Mouse (Mus musculus): Measurements from ENCODE around the gene Gpc6.

The Gpc6 gene

DNA sequence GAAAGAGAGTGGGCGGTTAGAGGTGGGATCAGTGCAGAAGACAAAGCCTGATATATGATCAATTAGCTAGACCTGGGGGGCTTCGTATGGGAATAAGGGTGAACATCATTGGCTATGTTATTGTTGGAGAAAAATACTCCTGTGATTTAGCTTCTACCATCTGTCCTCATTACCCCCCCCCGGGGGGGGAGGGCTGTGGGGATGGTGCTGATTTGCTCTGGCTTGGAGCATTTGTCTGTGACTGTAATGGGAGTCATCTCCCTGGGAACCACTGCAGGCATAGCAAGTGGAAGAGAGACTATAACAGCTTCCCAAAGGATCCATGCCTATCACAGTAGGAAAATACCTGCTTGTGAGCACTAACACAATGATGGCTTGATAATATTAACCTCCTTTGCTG lies 783.7 kb downstream of the Gpc6 start:
- no peak for DNase-seq (ENCODE audit: low spot score in 2 of 2)

- DNase-seq (ENCODE audit: low spot score in 2 of 2): peak; percentile 4 to 31
These were observed 785.4 kb downstream of the Gpc6 start for GRCm38 (mm10) chr14:117710463-117710911.

GRCm38 (mm10) chr14:117712311-117712710 lies 787.2 kb downstream of the Gpc6 start:
- DNase-seq (ENCODE audit: low spot score in 2 of 2): no peak

DNA sequence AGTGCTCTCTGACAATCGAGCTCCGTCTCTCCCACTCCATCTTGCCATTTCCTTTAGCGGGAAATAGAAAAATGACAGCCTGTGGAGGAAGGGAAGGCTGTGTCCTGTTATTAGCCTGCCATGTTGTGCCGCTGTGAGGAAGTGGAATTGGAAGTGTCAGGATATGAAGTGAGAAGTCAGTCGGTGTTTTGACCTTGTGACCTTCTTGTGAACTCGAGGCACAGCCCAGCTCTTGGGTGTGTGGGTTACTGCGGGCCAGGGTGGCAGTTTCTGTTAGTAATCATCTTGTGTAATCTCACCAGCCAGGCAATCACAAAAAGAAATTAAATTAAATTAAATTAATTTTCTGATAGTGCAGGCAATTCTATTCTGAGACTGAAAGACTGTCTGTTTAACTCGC lies 789.0 kb downstream of the Gpc6 start:
- DNase-seq (ENCODE audit: low spot score in 2 of 2): no peak

DNA sequence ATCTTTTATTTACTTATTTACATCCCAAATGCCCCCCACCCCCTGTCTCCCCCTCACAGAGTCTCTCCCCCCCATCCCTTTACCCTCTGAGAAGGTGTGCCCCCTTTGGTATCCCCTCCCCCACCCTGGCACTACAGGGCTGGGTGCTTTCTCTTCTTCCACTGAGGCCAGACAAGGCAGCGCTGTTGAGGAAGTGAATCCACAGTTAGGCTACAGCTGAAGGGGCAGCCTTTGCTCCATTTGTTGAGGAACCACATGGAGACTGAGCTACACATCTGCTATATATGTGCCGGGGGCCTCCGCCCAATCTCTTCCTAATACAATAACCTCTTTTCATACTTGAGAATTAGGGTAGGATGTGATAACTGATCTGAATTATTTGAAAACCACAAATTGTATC lies 791.2 kb downstream of the Gpc6 start:
- no peak for DNase-seq (ENCODE audit: low spot score in 2 of 2)

DNA sequence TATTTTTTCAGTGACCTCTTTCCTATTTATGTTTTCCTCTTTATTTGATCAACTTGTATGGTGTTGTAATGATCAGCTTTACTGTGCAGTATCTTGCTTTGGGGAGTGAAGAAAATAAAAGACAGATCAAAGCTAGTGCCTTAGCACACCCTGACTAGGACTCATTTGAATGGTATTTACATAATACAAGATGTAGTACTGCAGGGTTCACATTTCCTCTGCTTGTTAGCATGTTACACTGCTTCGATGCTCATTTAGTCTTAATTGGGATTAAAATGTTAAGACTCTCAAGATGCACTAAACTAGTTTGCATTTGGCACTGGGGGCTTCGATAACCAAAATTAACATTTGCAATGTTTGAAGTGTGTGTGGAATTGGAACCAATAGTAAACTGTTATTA lies 803.6 kb downstream of the Gpc6 start:
- no peak for DNase-seq (ENCODE audit: low spot score in 2 of 2)

- DNase-seq (ENCODE audit: low spot score in 2 of 2): no peak
These were observed 830.1 kb downstream of the Gpc6 start for GRCm38 (mm10) chr14:117755231-117755630.

DNA sequence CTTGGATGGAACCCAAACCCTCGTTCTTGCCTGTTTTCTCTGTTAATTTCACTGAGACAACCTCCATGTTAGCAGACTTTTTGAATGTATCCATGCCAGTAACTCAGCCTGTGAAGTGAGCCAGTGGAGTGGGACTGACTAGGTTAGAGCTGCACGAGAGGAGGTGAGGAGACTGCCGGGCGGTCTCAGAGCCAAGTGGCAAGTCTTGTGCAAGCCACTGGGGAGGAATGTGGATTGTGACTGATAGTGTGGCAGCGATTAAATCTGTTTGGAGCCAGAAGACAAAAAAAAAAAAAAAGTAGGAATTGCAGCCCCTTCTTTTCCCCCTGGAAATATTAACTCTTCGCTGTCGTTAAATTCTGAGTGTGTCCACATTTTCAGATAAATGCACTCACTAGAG lies 831.4 kb downstream of the Gpc6 start:
- no peak for DNase-seq (ENCODE audit: low spot score in 2 of 2)

DNA sequence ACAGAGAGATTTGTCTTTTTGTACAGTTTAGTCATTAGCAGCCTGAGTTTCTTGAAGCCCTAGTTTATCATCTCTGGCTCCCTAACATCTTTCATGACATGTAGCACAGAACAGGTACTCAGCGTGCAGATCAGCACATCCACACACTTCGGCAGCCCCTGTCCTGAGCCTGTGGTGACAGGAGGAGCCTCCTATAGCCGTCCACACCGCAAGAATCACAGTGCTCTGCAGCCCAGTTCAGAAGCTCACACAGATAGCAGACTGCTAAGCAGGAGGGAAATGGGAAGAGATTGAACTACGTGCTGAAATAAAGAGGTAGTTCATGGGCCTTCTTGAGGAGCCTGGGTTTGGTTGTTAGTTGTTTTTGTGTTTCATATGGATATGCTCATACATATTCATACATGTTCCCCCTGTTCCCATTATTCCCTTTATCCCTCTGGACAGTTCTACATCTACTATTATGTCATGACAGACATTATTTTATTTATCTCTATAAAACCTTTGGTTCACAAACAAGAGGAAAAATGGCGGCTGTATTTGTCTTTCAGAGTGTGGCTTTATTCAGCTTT lies 832.8 kb downstream of the Gpc6 start:
- DNase-seq (ENCODE audit: low spot score in 2 of 2): no peak

DNA sequence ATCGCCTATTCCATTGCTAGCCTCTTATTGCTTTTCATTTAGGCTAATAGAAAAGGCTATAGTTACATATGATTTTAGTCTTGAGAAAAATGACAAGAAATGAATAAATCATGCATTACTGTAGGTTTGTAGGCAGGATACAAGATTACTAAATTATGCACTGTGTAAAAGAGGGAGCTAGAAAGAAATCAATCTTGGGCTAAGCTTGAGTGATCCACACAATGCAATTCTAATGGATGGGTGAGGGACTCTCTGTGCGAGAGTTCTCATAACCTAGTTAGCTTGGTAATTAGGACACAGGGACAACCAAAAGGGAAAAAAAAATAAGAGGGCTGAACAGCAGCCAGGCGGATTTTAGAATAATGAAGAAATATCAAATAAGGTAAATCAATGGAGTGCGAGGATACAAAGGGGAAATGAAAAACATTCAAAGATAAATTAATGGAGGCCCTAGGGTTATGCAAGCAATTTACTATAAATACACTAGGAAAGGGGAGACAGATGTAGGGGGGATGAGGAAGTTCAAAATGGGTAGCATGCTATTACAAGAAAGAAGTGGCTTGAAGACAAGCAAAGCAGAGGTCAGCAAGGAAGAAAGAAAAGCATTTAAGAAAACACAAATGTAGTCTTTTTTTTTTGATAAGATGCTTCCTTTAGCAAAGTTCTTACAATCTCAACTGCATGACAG lies 835.9 kb downstream of the Gpc6 start:
- no peak for DNase-seq (ENCODE audit: low spot score in 2 of 2)

GRCm38 (mm10) chr14:117762934-117763333 lies 837.8 kb downstream of the Gpc6 start:
- DNase-seq (ENCODE audit: low spot score in 2 of 2): no peak

- no peak for DNase-seq (ENCODE audit: low spot score in 2 of 2)
These were observed 842.7 kb downstream of the Gpc6 start for GRCm38 (mm10) chr14:117767861-117768260.

- peak; percentile 8 to 33 for DNase-seq (ENCODE audit: low spot score in 2 of 2)
These were observed 843.6 kb downstream of the Gpc6 start for GRCm38 (mm10) chr14:117768697-117769096.

GRCm38 (mm10) chr14:117773373-117773772 lies 848.3 kb downstream of the Gpc6 start:
- no peak for DNase-seq (ENCODE audit: low spot score in 2 of 2)

DNA sequence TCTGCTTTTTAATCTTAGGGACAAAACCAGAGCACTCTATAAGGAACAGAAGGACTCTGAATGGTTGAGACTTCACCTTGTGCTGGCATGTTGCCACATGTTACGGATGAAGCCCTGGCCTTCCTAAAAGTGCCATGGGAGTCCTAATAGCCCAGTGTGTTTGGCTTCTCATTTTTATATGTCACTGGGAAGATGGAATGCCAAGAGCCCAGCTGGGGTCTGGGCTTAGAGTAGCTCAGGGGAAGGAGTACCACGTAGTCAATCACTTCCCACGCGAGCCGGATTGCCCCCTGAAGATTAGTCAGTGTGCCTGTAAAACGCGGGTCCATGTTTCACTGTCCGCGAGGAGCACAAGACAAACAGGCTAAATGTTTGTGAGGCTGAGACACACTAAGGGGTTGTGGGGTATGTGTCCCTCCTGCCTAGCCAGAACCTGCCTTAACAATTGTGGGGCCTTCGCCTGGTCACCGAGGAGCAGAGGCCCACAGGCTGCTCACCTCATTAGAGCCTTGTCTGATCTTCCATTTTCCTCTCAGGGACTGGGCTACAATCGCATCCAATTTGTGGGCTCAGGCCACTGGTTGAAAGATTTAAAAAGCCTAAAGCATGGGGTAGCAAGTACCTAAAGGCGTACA lies 852.9 kb downstream of the Gpc6 start:
- no peak for DNase-seq (ENCODE audit: low spot score in 2 of 2)

DNA sequence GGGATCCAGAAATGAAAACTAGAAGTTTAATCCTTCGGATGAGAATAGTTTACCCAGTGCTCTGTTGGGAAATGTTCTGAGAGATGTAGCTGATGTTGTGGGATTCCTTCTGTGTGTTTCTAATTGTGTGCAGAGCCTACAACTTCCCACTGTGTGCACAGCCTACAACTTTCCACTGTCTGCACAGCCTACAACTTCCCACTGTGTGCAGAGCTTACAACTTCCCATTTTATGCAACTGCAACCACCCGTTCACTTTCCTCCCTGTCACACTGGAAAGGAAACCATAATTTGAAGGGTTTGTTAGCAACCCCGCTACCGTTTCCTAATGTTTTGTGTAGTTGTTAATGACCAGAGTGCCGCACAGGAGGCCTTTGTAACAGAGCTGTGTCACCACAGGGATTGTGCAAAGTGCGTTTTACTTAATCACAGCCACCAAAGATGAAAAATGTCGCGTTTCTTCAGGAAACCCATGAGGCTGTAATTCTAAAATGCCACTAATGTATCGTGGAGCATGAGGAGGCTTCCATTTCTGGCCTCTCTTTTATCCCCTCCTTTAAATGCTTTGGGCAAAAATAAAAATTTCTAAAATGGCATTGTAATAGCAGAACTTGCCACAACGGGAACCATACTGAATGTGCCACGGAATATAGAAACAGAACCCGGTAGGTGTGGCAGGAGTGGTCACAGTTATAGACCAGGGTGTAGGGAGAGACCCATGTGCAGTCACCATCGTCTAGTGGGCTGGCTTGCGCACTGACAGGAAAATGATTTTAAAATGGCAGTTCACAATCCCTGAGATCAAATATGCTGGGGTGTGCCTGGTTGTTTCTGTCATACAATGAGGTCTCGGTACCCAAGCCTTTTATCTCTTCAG lies 853.7 kb downstream of the Gpc6 start:
- DNase-seq (ENCODE audit: low spot score in 2 of 2): no peak

DNA sequence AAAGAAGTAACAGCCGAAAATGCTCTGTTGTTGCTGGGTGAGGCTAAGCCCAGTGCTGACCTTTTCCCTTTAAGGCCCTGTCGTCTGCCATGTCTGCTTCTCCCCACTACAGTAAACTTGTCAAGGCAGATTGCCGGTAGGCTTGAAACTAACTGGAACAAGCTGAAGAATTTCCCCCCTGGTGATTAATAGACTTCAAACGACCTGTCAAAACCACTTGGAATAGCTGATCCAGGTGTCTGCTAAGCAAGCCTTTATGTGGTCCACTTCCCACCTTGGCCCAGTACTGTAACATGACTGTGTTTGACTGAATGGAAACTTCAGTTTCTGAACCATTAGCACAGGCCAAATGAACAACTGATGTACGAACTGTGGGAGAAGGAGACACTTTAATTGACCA lies 856.6 kb downstream of the Gpc6 start:
- no peak for DNase-seq (ENCODE audit: low spot score in 2 of 2)

- no peak for DNase-seq (ENCODE audit: low spot score in 2 of 2)
These were observed 858.7 kb downstream of the Gpc6 start for GRCm38 (mm10) chr14:117783671-117784262.

DNA sequence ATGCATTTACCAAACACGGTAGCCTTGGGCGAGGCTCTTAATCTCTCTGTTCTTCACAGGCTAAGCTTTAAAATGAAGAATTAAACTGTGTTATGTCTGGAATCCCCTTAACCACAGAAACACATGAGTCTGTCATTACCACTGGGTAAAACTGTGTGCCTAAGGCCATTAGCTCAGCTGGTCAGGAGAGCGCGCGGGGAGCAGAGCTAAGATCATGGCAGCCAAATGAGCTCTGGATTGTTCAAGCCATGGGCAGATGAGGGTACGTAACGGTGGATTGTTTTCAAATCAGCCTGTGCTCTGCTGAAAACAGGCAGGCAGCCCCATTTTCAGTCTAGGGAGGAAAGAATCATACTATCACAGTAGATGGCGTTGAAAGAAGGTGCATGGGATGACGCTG lies 859.8 kb downstream of the Gpc6 start:
- DNase-seq (ENCODE audit: low spot score in 2 of 2): no peak

DNA sequence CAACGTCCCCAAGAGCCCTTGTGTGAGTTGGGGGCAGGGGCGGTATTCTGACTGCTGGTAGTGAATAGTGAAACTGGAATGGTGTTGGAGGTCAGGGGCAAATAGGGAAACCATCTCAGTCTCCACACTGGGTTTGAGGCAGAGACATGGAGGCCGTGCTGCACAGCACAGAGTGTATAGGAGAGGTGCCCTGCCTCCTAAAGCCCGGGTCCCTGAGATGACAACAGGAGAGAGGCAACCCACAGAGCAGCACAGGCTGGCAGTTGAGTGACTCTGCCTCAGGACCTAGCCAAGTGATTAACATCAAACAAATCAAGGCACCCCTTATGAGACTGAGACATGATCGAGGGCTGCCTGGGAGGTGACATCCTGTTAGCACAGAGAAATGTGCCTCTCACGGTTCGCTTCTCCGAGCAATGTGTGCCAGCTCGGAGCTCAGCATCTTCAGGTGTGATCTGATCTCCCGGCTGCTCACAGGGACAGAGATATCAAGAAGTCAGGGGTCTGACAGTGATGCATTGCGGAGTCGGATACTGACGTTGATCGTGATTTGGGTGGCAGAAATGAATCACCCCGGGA lies 860.5 kb downstream of the Gpc6 start:
- DNase-seq (ENCODE audit: low spot score in 2 of 2): no peak

DNA sequence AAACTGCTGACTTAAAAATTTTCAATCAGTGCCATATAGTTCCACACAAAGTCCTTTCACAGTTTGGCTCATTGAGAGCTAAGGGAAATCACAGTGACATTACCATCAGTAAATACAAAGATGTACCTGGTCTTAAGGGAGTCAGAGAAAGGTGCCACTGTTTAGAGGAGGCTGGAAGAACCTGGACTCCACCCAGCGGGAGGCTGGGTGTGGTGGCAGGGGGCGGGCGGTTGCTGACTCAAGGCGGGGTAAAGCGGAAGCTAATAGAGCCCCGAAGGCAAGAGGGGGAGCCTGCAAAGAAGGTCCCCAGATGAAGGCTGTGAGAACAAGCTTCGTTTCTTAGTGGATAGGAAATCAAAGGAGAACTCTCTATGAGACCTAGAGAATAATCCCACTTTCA lies 861.5 kb downstream of the Gpc6 start:
- DNase-seq (ENCODE audit: low spot score in 2 of 2): no peak

DNA sequence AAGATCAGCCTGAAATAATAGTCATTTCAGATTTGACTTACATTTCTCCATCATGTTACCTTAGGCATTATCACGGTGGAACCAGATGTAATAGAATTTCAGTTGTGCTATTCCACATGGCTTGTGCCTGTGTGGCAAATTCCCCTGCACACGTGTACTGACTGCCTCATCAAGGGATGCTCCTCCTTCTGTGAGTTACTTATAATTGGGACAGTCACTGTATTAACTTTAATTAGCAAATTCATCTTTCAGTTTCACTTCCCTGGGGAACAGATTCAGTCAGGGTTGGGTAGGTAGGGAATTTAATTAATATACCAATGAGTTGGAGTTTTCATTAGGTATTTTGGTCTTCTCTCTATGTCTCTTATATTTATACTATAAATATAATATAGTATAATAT lies 869.8 kb downstream of the Gpc6 start:
- DNase-seq (ENCODE audit: low spot score in 2 of 2): no peak

All from right cerebral cortex, adult 2 months (tissue).